In the genomic region with DNA sequence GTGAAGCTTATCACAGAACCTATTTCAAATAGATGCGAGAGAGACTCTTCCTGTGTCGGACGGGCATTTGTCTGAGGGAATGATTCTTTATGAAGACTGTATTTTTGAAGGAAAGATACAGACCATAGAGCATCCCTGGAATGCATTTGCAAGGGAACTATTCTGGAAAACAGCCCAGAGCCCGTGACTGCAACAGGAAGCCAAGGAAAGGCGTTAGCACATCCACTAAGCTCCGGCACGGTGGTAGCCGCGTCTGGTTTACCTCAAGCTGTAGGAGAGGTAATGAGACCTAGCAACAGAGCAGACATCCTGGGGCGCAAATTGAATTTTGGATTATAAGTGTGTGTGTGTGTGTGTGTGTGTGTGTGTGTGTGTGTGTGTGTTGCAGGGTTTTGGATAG, we compare ENCODE assay signal across 11 mouse cellular contexts.
DNase-seq lines count a peak whose midpoint lies in the region; ATAC-seq lines count a peak whose summit lies in the region.
"Had no signal": no experiment of that assay in that cellular context is flagged by ENCODE, and none has a peak within 500 bp of the region (broad histone marks: within the 10 kb centered on the region; RNA-seq: fewer than 3 reads in every experiment).

No protein-coding gene starts in this region.

- H3K4me1 ChIP-seq in heart, embryonic 10.5 days, result peaks cover 74% of the 10 kb centered on the region
- peaks cover 37% of the 10 kb centered on the region for H3K4me1 ChIP-seq in midbrain, embryonic 14.5 days (ENCODE audit: control insufficient read depth, insufficient read depth, low read length)
- H3K4me1 ChIP-seq in midbrain, embryonic 13.5 days (replicated peaks), result peaks cover 56% of the 10 kb centered on the region
- peaks cover 15% of the 10 kb centered on the region; the same call in 1 of the 2 replicates for H3K4me1 ChIP-seq in stomach, embryonic 15.5 days

- H3K9ac ChIP-seq in midbrain, embryonic 14.5 days (replicated peaks; ENCODE audit: low read length), result no peak overlapping the region
- no peak overlapping the region for H3K9ac ChIP-seq in midbrain, embryonic 13.5 days (replicated peaks)
- no peak overlapping the region for H3K9ac ChIP-seq in stomach, embryonic 15.5 days

- no peak overlapping the region for H3K4me2 ChIP-seq in midbrain, embryonic 14.5 days (ENCODE audit: low read length)
- H3K4me2 ChIP-seq in midbrain, embryonic 13.5 days (replicated peaks), result no peak overlapping the region
- 0 out of 2 replicates have a peak overlapping the region, but pooled peaks have one; percentile 4 for H3K4me2 ChIP-seq in stomach, embryonic 15.5 days
- H3K4me2 ChIP-seq: midbrain, embryonic 11.5 days had no signal

- H3K4me3 ChIP-seq in heart, embryonic 10.5 days, result no peak overlapping the region
- H3K4me3 ChIP-seq in midbrain, embryonic 14.5 days (replicated peaks; ENCODE audit: low read depth, low read length), result no peak overlapping the region
- no peak overlapping the region for H3K4me3 ChIP-seq in midbrain, embryonic 13.5 days (replicated peaks)
- no peak overlapping the region for H3K4me3 ChIP-seq in stomach, embryonic 15.5 days (replicated peaks)

- WGBS in heart, embryonic 10.5 days, result 12% methylated on average over 10 of the region's 10 CpGs
- 42% methylated on average over 10 of the region's 10 CpGs for WGBS in midbrain, embryonic 14.5 days
- 58% methylated on average over 10 of the region's 10 CpGs for WGBS in midbrain, embryonic 13.5 days
- WGBS in stomach, embryonic 15.5 days, result 27% methylated on average over 10 of the region's 10 CpGs

- H3K9me3 ChIP-seq in heart, embryonic 10.5 days, result no peaks in the 10 kb centered on the region
- H3K9me3 ChIP-seq in midbrain, embryonic 14.5 days (ENCODE audit: control insufficient read depth, low read length), result no peaks in the 10 kb centered on the region
- H3K9me3 ChIP-seq in midbrain, embryonic 13.5 days, result no peaks in the 10 kb centered on the region
- no peaks in the 10 kb centered on the region for H3K9me3 ChIP-seq in stomach, embryonic 15.5 days

- DNase-seq in heart, embryonic 10.5 days (ENCODE audit: low spot score), result no peak
- DNase-seq in heart, adult 9 months (ENCODE audit: low spot score in 2 of 2), result no peak
- peak; percentile 55 for DNase-seq in midbrain, embryonic 14.5 days
- DNase-seq in heart, postnatal 4 days, result peak; percentile 74
- DNase-seq: adrenal gland, adult 8-10 months; gastrocnemius, postnatal 14 days had no signal

- peak overlapping the region; percentile 64 for H3K27ac ChIP-seq in heart, embryonic 10.5 days
- H3K27ac ChIP-seq in midbrain, embryonic 14.5 days (replicated peaks; ENCODE audit: low read depth, low read length), result no peak overlapping the region
- no peak overlapping the region for H3K27ac ChIP-seq in midbrain, embryonic 13.5 days
- H3K27ac ChIP-seq in stomach, embryonic 15.5 days, result peak overlapping the region; percentile 53; the same call in 1 of the 2 replicates

- no peaks in the 10 kb centered on the region for H3K36me3 ChIP-seq in heart, embryonic 10.5 days
- no peaks in the 10 kb centered on the region for H3K36me3 ChIP-seq in midbrain, embryonic 14.5 days (ENCODE audit: control insufficient read depth, insufficient read depth, low read length)
- no peaks in the 10 kb centered on the region for H3K36me3 ChIP-seq in midbrain, embryonic 13.5 days
- H3K36me3 ChIP-seq in stomach, embryonic 15.5 days, result no peaks in the 10 kb centered on the region

- no peaks in the 10 kb centered on the region for H3K27me3 ChIP-seq in heart, embryonic 10.5 days (ENCODE audit: insufficient read depth, poor library complexity, severe bottlenecking)
- H3K27me3 ChIP-seq in midbrain, embryonic 14.5 days (ENCODE audit: control insufficient read depth, insufficient read depth, low read length), result no peaks in the 10 kb centered on the region
- H3K27me3 ChIP-seq in midbrain, embryonic 13.5 days, result peaks cover 18% of the 10 kb centered on the region
- no peaks in the 10 kb centered on the region for H3K27me3 ChIP-seq in stomach, embryonic 15.5 days (replicated peaks)

- no peak for ATAC-seq in midbrain, embryonic 14.5 days (ENCODE audit: low FRiP score, low TSS enrichment)
- no peak for ATAC-seq in midbrain, embryonic 13.5 days
- no peak for ATAC-seq in stomach, embryonic 15.5 days (ENCODE audit: insufficient read depth, low FRiP score, low read depth)
- ATAC-seq in erythroid progenitor cell, adult 5-6 weeks (replicated peaks; ENCODE audit: low FRiP score, poor library complexity, severe bottlenecking), result no peak
- no peak for ATAC-seq in megakaryocyte-erythroid progenitor cell, adult 5-6 weeks (replicated peaks; ENCODE audit: low FRiP score, low TSS enrichment, poor library complexity, severe bottlenecking)

Comparison
In these comparisons a context has a peak if more than half of its experiments do, and no peak if none do; other contexts are left out.
1. DNase-seq: peak in midbrain, embryonic 14.5 days (single experiment) and heart, postnatal 4 days (single experiment); none in heart, embryonic 10.5 days (single experiment) and heart, adult 9 months (0 of 2).
2. H3K27ac ChIP-seq: peak in heart, embryonic 10.5 days (single experiment) and stomach, embryonic 15.5 days (single experiment); none in midbrain, embryonic 14.5 days (single experiment) and midbrain, embryonic 13.5 days (single experiment).